Mouse (Mus musculus): ENCODE measurements around the gene Osbpl8.

GRCm38 (mm10) chr10:111207386-111207785, 42.8 kb downstream of the Osbpl8 start:
- TF ChIP-seq POLR2A (IDR thresholded peaks at IDR 0.05; ENCODE audit: insufficient read depth, low read length), result no peak
- no peak for TF ChIP-seq CTCF (IDR thresholded peaks at IDR 0.05; ENCODE audit: low read depth, low read length)
